In the genomic region with DNA sequence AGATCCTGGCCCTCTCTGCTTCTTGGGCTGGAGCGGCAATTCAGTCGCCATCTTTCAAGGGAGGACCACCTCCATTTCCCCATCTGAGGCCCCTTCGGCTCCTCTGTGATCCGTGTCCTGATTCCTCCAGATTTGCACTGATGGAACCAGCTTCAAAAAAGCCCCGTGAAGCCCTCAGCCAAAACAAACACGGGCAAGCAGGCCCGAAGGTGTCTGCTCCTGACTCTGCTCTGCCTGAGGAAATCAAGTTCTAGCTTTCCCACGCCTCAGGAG, we compare ENCODE assay signal across 12 mouse cellular contexts. TPM values are rescaled to one million over a fixed set of nuclear protein-coding genes. Genes with fewer than 3 reads are reported as not detected.
DNase-seq lines count a peak whose midpoint lies in the region; ATAC-seq lines count a peak whose summit lies in the region.
"Had no signal": no experiment of that assay in that cellular context is flagged by ENCODE, and none has a peak within 500 bp of the region (broad histone marks: within the 10 kb centered on the region; RNA-seq: fewer than 3 reads in every experiment).

No protein-coding gene starts in this region.

- WGBS in heart, embryonic 15.5 days, result 51% methylated on average over 8 of the region's 8 CpGs
- WGBS in embryonic facial prominence, embryonic 14.5 days, result 22% methylated on average over 8 of the region's 8 CpGs
- WGBS in hindbrain, embryonic 16.5 days, result 70% methylated on average over 8 of the region's 8 CpGs
- WGBS in midbrain, embryonic 14.5 days, result 57% methylated on average over 8 of the region's 8 CpGs
- WGBS in liver, embryonic 11.5 days, result 74% methylated on average over 8 of the region's 8 CpGs

- H3K4me3 ChIP-seq in heart, embryonic 15.5 days, result no peak overlapping the region
- H3K4me3 ChIP-seq in embryonic facial prominence, embryonic 14.5 days (ENCODE audit: low read depth, low read length), result peak overlapping the region; percentile 9; the same call in 1 of the 2 replicates
- no peak overlapping the region for H3K4me3 ChIP-seq in hindbrain, embryonic 16.5 days (ENCODE audit: low read length)
- H3K4me3 ChIP-seq in midbrain, embryonic 14.5 days (replicated peaks; ENCODE audit: low read depth, low read length), result no peak overlapping the region
- H3K4me3 ChIP-seq in liver, embryonic 11.5 days (ENCODE audit: low read depth, low read length), result no peak overlapping the region
- H3K4me3 ChIP-seq: liver, embryonic 15.5 days had no signal

- peaks cover 5% of the 10 kb centered on the region; the same call in 1 of the 2 replicates for H3K27me3 ChIP-seq in heart, embryonic 15.5 days
- H3K27me3 ChIP-seq in embryonic facial prominence, embryonic 14.5 days (replicated peaks; ENCODE audit: control insufficient read depth, insufficient read depth, low read length), result no peaks in the 10 kb centered on the region
- no peaks in the 10 kb centered on the region for H3K27me3 ChIP-seq in hindbrain, embryonic 16.5 days (replicated peaks; ENCODE audit: control insufficient read depth, insufficient read depth, low read length)
- H3K27me3 ChIP-seq in midbrain, embryonic 14.5 days (ENCODE audit: control insufficient read depth, insufficient read depth, low read length), result no peaks in the 10 kb centered on the region
- H3K27me3 ChIP-seq in liver, embryonic 11.5 days (replicated peaks; ENCODE audit: control insufficient read depth, insufficient read depth, low read length), result peaks cover 12% of the 10 kb centered on the region

- H3K9ac ChIP-seq in heart, embryonic 15.5 days, result no peak overlapping the region
- H3K9ac ChIP-seq in embryonic facial prominence, embryonic 14.5 days (ENCODE audit: low read depth, low read length), result 0 out of 2 replicates have a peak overlapping the region, but pooled peaks have one; percentile 6
- no peak overlapping the region; the same call in 1 of the 2 replicates for H3K9ac ChIP-seq in hindbrain, embryonic 16.5 days (ENCODE audit: low read depth, low read length)
- no peak overlapping the region; the same call in 1 of the 2 replicates for H3K9ac ChIP-seq in midbrain, embryonic 14.5 days (replicated peaks; ENCODE audit: low read length)
- H3K9ac ChIP-seq in liver, embryonic 11.5 days (ENCODE audit: low read depth, low read length), result no peak overlapping the region
- H3K9ac ChIP-seq: liver, embryonic 15.5 days had no signal

- H3K27ac ChIP-seq in heart, embryonic 15.5 days, result peak overlapping the region; percentile 31
- H3K27ac ChIP-seq in embryonic facial prominence, embryonic 14.5 days (replicated peaks; ENCODE audit: low read depth, low read length), result peak overlapping the region; percentile 95
- H3K27ac ChIP-seq in hindbrain, embryonic 16.5 days (ENCODE audit: low read depth, low read length), result peak overlapping the region; percentile 77
- peak overlapping the region; percentile 52; the same call in 1 of the 2 replicates for H3K27ac ChIP-seq in midbrain, embryonic 14.5 days (replicated peaks; ENCODE audit: low read depth, low read length)
- no peak overlapping the region for H3K27ac ChIP-seq in liver, embryonic 11.5 days (ENCODE audit: low read depth, low read length)
- H3K27ac ChIP-seq: liver, embryonic 15.5 days had no signal

- H3K9me3 ChIP-seq in heart, embryonic 15.5 days (replicated peaks), result no peaks in the 10 kb centered on the region
- no peaks in the 10 kb centered on the region for H3K9me3 ChIP-seq in embryonic facial prominence, embryonic 14.5 days (ENCODE audit: control insufficient read depth, low read length)
- H3K9me3 ChIP-seq in hindbrain, embryonic 16.5 days (ENCODE audit: control insufficient read depth, low read length), result no peaks in the 10 kb centered on the region
- no peaks in the 10 kb centered on the region for H3K9me3 ChIP-seq in midbrain, embryonic 14.5 days (ENCODE audit: control insufficient read depth, low read length)
- H3K9me3 ChIP-seq in liver, embryonic 11.5 days (ENCODE audit: control insufficient read depth, low read length), result no peaks in the 10 kb centered on the region
- H3K9me3 ChIP-seq: liver, embryonic 15.5 days had no signal

- ATAC-seq in heart, embryonic 15.5 days (replicated peaks; ENCODE audit: insufficient number of reproducible peaks, insufficient read depth, low FRiP score, low read depth), result no peak
- ATAC-seq in embryonic facial prominence, embryonic 14.5 days (ENCODE audit: low read depth), result peak; percentile 12
- peak; percentile 3; the same call in 1 of the 2 replicates for ATAC-seq in hindbrain, embryonic 16.5 days
- no peak for ATAC-seq in midbrain, embryonic 14.5 days (ENCODE audit: low FRiP score, low TSS enrichment)
- ATAC-seq in liver, embryonic 11.5 days (replicated peaks; ENCODE audit: low FRiP score), result no peak
- ATAC-seq in granulocyte monocyte progenitor cell, adult 5-6 weeks (replicated peaks; ENCODE audit: poor library complexity, severe bottlenecking), result no peak

- no peaks in the 10 kb centered on the region for H3K36me3 ChIP-seq in heart, embryonic 15.5 days
- no peaks in the 10 kb centered on the region for H3K36me3 ChIP-seq in embryonic facial prominence, embryonic 14.5 days (ENCODE audit: control insufficient read depth, insufficient read depth, low read length)
- H3K36me3 ChIP-seq in hindbrain, embryonic 16.5 days (ENCODE audit: control insufficient read depth, insufficient read depth, low read length), result no peaks in the 10 kb centered on the region
- H3K36me3 ChIP-seq in midbrain, embryonic 14.5 days (ENCODE audit: control insufficient read depth, insufficient read depth, low read length), result no peaks in the 10 kb centered on the region
- H3K36me3 ChIP-seq in liver, embryonic 11.5 days (ENCODE audit: control insufficient read depth, insufficient read depth, low read length), result no peaks in the 10 kb centered on the region
- H3K36me3 ChIP-seq: liver, embryonic 15.5 days had no signal

- peaks cover 30% of the 10 kb centered on the region for H3K4me1 ChIP-seq in heart, embryonic 15.5 days (replicated peaks)
- H3K4me1 ChIP-seq in embryonic facial prominence, embryonic 14.5 days (ENCODE audit: control insufficient read depth, insufficient read depth, low read length), result peaks cover 50% of the 10 kb centered on the region
- peaks cover 31% of the 10 kb centered on the region for H3K4me1 ChIP-seq in hindbrain, embryonic 16.5 days (ENCODE audit: control insufficient read depth, insufficient read depth, low read depth, low read length)
- peaks cover 26% of the 10 kb centered on the region for H3K4me1 ChIP-seq in midbrain, embryonic 14.5 days (ENCODE audit: control insufficient read depth, insufficient read depth, low read length)
- H3K4me1 ChIP-seq in liver, embryonic 11.5 days (replicated peaks; ENCODE audit: control insufficient read depth, insufficient read depth, low read length), result peaks cover 7% of the 10 kb centered on the region

- intact Hi-C loops in heart, postnatal 14 days (cut with DNase I), result no loop called here

- no peak for DNase-seq in heart, postnatal 14 days
- DNase-seq in embryonic facial prominence, embryonic 14.5 days (ENCODE audit: low spot score), result peak; percentile 77
- DNase-seq in midbrain, embryonic 14.5 days, result no peak
- DNase-seq in liver, embryonic 11.5 days (ENCODE audit: low spot score), result no peak
- no peak for DNase-seq in spleen, postnatal 36 days (ENCODE audit: low spot score in 2 of 2)
- DNase-seq: gastrocnemius, postnatal 10 days had no signal

- H3K4me2 ChIP-seq in heart, embryonic 15.5 days, result no peak overlapping the region
- H3K4me2 ChIP-seq in embryonic facial prominence, embryonic 14.5 days (ENCODE audit: low read depth, low read length), result peak overlapping the region; percentile 40
- H3K4me2 ChIP-seq in hindbrain, embryonic 16.5 days (ENCODE audit: low read length), result no peak overlapping the region
- H3K4me2 ChIP-seq in midbrain, embryonic 14.5 days (ENCODE audit: low read length), result no peak overlapping the region
- H3K4me2 ChIP-seq in liver, embryonic 11.5 days, result no peak overlapping the region
- H3K4me2 ChIP-seq: liver, embryonic 15.5 days had no signal

RNA-seq across cellular contexts. Expression of a gene that starts 0.9 kb away (rescaled TPM):
- polyA plus RNA-seq in heart, embryonic 15.5 days (2015; fragmentation: Nextera tagmentation; extraction: Ambion mirVana), result 2.4 and 4.6 TPM in 2 replicates
- total RNA-seq in heart, postnatal 14 days (2021), result 1 to 10 TPM; 1.5 to 1.8 TPM
- polyA plus RNA-seq in embryonic facial prominence, embryonic 14.5 days (2014; fragmentation: Nextera tagmentation; extraction: Ambion mirVana), result 5.9 and 7.8 TPM in 2 replicates
- polyA plus RNA-seq in hindbrain, embryonic 16.5 days (2015; fragmentation: Nextera tagmentation; extraction: Ambion mirVana), result 9.3 and 10.2 TPM in 2 replicates
- polyA plus RNA-seq in midbrain, embryonic 14.5 days (2014; fragmentation: Nextera tagmentation; extraction: Ambion mirVana), result 0.47 and 2.0 TPM in 2 replicates
- 0.36 and 0.38 TPM in 2 replicates for polyA plus RNA-seq in liver, embryonic 11.5 days (2014; fragmentation: Nextera tagmentation; extraction: Ambion mirVana)
- total RNA-seq in granulocyte monocyte progenitor cell, adult 5-6 weeks (2014; fragmentation: Nextera tagmentation), result not detected in 2 replicates
- 0.09 TPM in 1 of 2 replicates, not detected in the other for total RNA-seq in granulocyte monocyte progenitor cell, adult 5-6 weeks (2017)

RNA-seq across cellular contexts. Expression of a gene that starts 34.9 kb away (rescaled TPM):
- 0.30 TPM in 1 of 2 replicates, not detected in the other for polyA plus RNA-seq in heart, embryonic 15.5 days (2015; fragmentation: Nextera tagmentation; extraction: Ambion mirVana)
- total RNA-seq in heart, postnatal 14 days (2021), result not detected
- 0.38 TPM in 1 of 2 replicates, not detected in the other for polyA plus RNA-seq in embryonic facial prominence, embryonic 14.5 days (2014; fragmentation: Nextera tagmentation; extraction: Ambion mirVana)
- 0.86 TPM in 1 of 2 replicates, not detected in the other for polyA plus RNA-seq in hindbrain, embryonic 16.5 days (2015; fragmentation: Nextera tagmentation; extraction: Ambion mirVana)
- 0.50 and 0.57 TPM in 2 replicates for polyA plus RNA-seq in midbrain, embryonic 14.5 days (2014; fragmentation: Nextera tagmentation; extraction: Ambion mirVana)
- 0.40 TPM in 1 of 2 replicates, not detected in the other for polyA plus RNA-seq in liver, embryonic 11.5 days (2014; fragmentation: Nextera tagmentation; extraction: Ambion mirVana)
- total RNA-seq in granulocyte monocyte progenitor cell, adult 5-6 weeks (2014; fragmentation: Nextera tagmentation), result not detected in 2 replicates
- not detected in 2 replicates for total RNA-seq in granulocyte monocyte progenitor cell, adult 5-6 weeks (2017)
- total RNA-seq: adrenal gland, adult 18-20 months; gastrocnemius, postnatal 10 days; layer of hippocampus, postnatal 14 days had no signal
- polyA plus RNA-seq: liver, embryonic 15.5 days had no signal

RNA-seq across cellular contexts. Expression of a gene that starts 35.5 kb away (rescaled TPM):
- 37.7 and 45.5 TPM in 2 replicates for polyA plus RNA-seq in heart, embryonic 15.5 days (2015; fragmentation: Nextera tagmentation; extraction: Ambion mirVana)
- total RNA-seq in heart, postnatal 14 days (2021), result 10 to 100 TPM; 64.1 to 67.6 TPM
- 33.8 and 40.3 TPM in 2 replicates for polyA plus RNA-seq in embryonic facial prominence, embryonic 14.5 days (2014; fragmentation: Nextera tagmentation; extraction: Ambion mirVana)
- polyA plus RNA-seq in hindbrain, embryonic 16.5 days (2015; fragmentation: Nextera tagmentation; extraction: Ambion mirVana), result 29.1 and 29.2 TPM in 2 replicates
- polyA plus RNA-seq in midbrain, embryonic 14.5 days (2014; fragmentation: Nextera tagmentation; extraction: Ambion mirVana), result 29.5 and 34.7 TPM in 2 replicates
- polyA plus RNA-seq in liver, embryonic 11.5 days (2014; fragmentation: Nextera tagmentation; extraction: Ambion mirVana), result 18.4 and 18.6 TPM in 2 replicates
- total RNA-seq in granulocyte monocyte progenitor cell, adult 5-6 weeks (2014; fragmentation: Nextera tagmentation), result 2.9 and 4.5 TPM in 2 replicates
- 1.1 and 4.9 TPM in 2 replicates for total RNA-seq in granulocyte monocyte progenitor cell, adult 5-6 weeks (2017)

Comparison
In these comparisons a context has a peak if more than half of its experiments do, and no peak if none do; other contexts are left out.
1. ATAC-seq: peak in embryonic facial prominence, embryonic 14.5 days (single experiment) and hindbrain, embryonic 16.5 days (single experiment); none in heart, embryonic 15.5 days (single experiment), midbrain, embryonic 14.5 days (single experiment), liver, embryonic 11.5 days (single experiment) and granulocyte monocyte progenitor cell, adult 5-6 weeks (single experiment).